Mouse (Mus musculus): ENCODE data around the gene Lysmd2.
A peak's percentile ranks its signal among the peaks of the same experiment; 100 is the strongest.
"Not testable (repeated sequence)": the region's sequence is repeated elsewhere in the genome, so short reads cannot be mapped to it uniquely, and the experiment has no call there.

The Lysmd2 gene

GRCm38 (mm10) chr9:75625556-75626307, at the start of gene Lysmd2:
Gene Lysmd2, plus strand, starts transcription at chr9:75625741.
- DNase-seq, result peak; percentile 34 to 46

- no peak for DNase-seq
These were observed 46.2 kb upstream of the Lysmd2 start for GRCm38 (mm10) chr9:75579321-75579720.

- DNase-seq, result no peak
These were observed 43.7 kb upstream of the Lysmd2 start for GRCm38 (mm10) chr9:75581694-75582350.

- no peak for DNase-seq
These were observed 35.4 kb upstream of the Lysmd2 start for GRCm38 (mm10) chr9:75589850-75590790.

GRCm38 (mm10) chr9:75593481-75593880, 32.1 kb upstream of the Lysmd2 start:
- no peak for DNase-seq

- no peak for DNase-seq
These were observed 28.5 kb upstream of the Lysmd2 start for GRCm38 (mm10) chr9:75597036-75597435.

- no peak for DNase-seq
These were observed 27.9 kb upstream of the Lysmd2 start for GRCm38 (mm10) chr9:75597596-75597995.

GRCm38 (mm10) chr9:75599191-75599841, 26.2 kb upstream of the Lysmd2 start:
- no peak for DNase-seq

- no peak for DNase-seq
These were observed 25.2 kb upstream of the Lysmd2 start for GRCm38 (mm10) chr9:75600166-75600934.

GRCm38 (mm10) chr9:75601510-75601909, 24.0 kb upstream of the Lysmd2 start:
- DNase-seq, result no peak

GRCm38 (mm10) chr9:75607496-75607895, 18.0 kb upstream of the Lysmd2 start:
- no peak for DNase-seq

- no peak for DNase-seq
These were observed 16.0 kb upstream of the Lysmd2 start for GRCm38 (mm10) chr9:75609505-75609904.

- no peak for DNase-seq
These were observed 15.6 kb upstream of the Lysmd2 start for GRCm38 (mm10) chr9:75609965-75610364.

- DNase-seq, result no peak
These were observed 14.7 kb upstream of the Lysmd2 start, which contains the start of gene Tmod2 for GRCm38 (mm10) chr9:75610571-75611493. Gene Tmod2, minus strand, starts transcription at chr9:75611325.

GRCm38 (mm10) chr9:75616560-75616959, 9.0 kb upstream of the Lysmd2 start:
- no peak for DNase-seq

GRCm38 (mm10) chr9:75618836-75619400, 6.6 kb upstream of the Lysmd2 start:
- DNase-seq, result no peak

- DNase-seq, result not testable (repeated sequence)
These were observed 5.8 kb upstream of the Lysmd2 start for GRCm38 (mm10) chr9:75619761-75620160.

GRCm38 (mm10) chr9:75621428-75621827, 4.1 kb upstream of the Lysmd2 start:
- no peak for DNase-seq

GRCm38 (mm10) chr9:75624983-75625555, 472 bp upstream of the Lysmd2 start:
- DNase-seq, result no peak

- DNase-seq, result no peak
These were observed 715 bp downstream of the Lysmd2 start for GRCm38 (mm10) chr9:75626308-75626604.

Measured in thymus, postnatal 36 days (tissue).